Mouse (Mus musculus) midbrain, embryonic 11.5 days (tissue): Measurements from ENCODE around the gene Cep70. TPM values are rescaled to one million over a fixed set of nuclear protein-coding genes. Genes with fewer than 3 reads are reported as not detected.

Experiments used
- ATAC-seq: fragments of 200-750 bp; cut with Nextera tagmentation; 2 replicates; pipeline ENCODE4 v1.8.0; 2017; ENCODE audit warnings: moderate TSS enrichment, moderate library complexity; ENCODE audit not compliant: low FRiP score
- DNase-seq: peaks from one replicate; pipeline ENCODE4 v3.0.0; 2015; ENCODE audit warnings: low spot score; ENCODE audit errors: missing footprints
- H3K27ac ChIP-seq: fragments of 300-500 bp; sonication (generic); 2 replicates; pipeline ENCODE4 v1.5.1; 2014; ENCODE audit warnings: low read depth, low read length
- H3K27me3 ChIP-seq: fragments of 300-500 bp; sonication (generic); 2 replicates; pipeline ENCODE4 v1.6.1; 2014; ENCODE audit warnings: mild to moderate bottlenecking, low read length, moderate library complexity, mixed read lengths; ENCODE audit not compliant: control insufficient read depth, insufficient read depth
- H3K36me3 ChIP-seq: fragments of 300-500 bp; sonication (generic); 2 replicates; pipeline ENCODE4 v1.6.1; 2014; ENCODE audit warnings: mild to moderate bottlenecking, low read length, moderate library complexity, mixed read lengths; ENCODE audit not compliant: control insufficient read depth, insufficient read depth
- H3K4me1 ChIP-seq: fragments of 300-500 bp; sonication (generic); 2 replicates; pipeline ENCODE4 v1.6.1; 2014; ENCODE audit warnings: low read length; ENCODE audit not compliant: control insufficient read depth, insufficient read depth
- H3K4me2 ChIP-seq: fragments of 300-500 bp; sonication (generic); 2 replicates; pipeline ENCODE4 v1.6.1; 2014; ENCODE audit warnings: mild to moderate bottlenecking, moderate library complexity
- H3K4me3 ChIP-seq: fragments of 300-500 bp; sonication (generic); 2 replicates; pipeline ENCODE4 v1.5.1; 2014; ENCODE audit warnings: low read depth, low read length
- H3K9ac ChIP-seq: fragments of 300-500 bp; sonication (generic); 2 replicates; pipeline ENCODE4 v1.6.1; 2014; ENCODE audit warnings: low read length
- H3K9me3 ChIP-seq: fragments of 300-500 bp; sonication (generic); 2 replicates; pipeline ENCODE4 v1.6.1; 2016; ENCODE audit warnings: low read length; ENCODE audit not compliant: control insufficient read depth
- WGBS: fragments of 180-500 bp; shearing (Covaris S2); extraction: QIAGEN DNeasy Blood & Tissue Kit; methylation state at CpG from one replicate; pipeline ENCODE4 v1.1.7; 2014; 5-methylcytosine and 5-hydroxymethylcytosine counted together
- polyA plus RNA-seq: library from polyadenylated mRNA; unstranded; fragments of >200 nt; fragmentation: Nextera tagmentation; extraction: Ambion mirVana; gene quantifications from 2 replicates; pipeline ENCODE4 v1.2.1, GENCODE M21; 2014

Cep70 gene
- polyA plus RNA-seq, 1 experiment from 2014 or later, result 41.9 TPM

DNA sequence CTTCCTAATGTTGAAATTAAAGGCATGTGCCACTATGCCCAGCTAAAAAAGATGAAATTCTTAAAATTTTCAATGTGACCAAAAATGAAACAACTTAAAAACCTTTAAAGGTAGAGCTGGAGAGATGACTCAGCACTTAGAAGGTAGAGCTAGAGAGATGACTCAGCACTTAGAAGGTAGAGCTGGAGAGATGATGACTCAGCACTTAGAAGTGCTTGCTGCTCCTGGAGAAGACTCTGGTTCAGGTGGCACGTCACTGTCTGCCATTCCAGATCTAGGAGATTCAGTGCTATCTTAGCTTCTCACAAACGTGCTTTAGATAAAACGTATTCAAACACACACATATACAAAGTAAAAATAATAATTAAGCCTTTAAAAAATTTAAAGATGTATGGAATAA is 13.7 kb downstream of the Cep70 start:
- Histone ChIP-seq H3K4me3 (no peak overlapping the region), H3K27ac (no peak overlapping the region), H3K4me1 (no peaks in the 10 kb centered on the region), H3K9me3 (no peaks in the 10 kb centered on the region), H3K36me3 (no peaks in the 10 kb centered on the region), H3K9ac (no peak overlapping the region), H3K4me2 (no peak overlapping the region), H3K27me3 (no peaks in the 10 kb centered on the region)
- DNase-seq, result no peak
- WGBS, result 87% methylated on average over 3 of the region's 3 CpGs
- no peak for ATAC-seq

DNA sequence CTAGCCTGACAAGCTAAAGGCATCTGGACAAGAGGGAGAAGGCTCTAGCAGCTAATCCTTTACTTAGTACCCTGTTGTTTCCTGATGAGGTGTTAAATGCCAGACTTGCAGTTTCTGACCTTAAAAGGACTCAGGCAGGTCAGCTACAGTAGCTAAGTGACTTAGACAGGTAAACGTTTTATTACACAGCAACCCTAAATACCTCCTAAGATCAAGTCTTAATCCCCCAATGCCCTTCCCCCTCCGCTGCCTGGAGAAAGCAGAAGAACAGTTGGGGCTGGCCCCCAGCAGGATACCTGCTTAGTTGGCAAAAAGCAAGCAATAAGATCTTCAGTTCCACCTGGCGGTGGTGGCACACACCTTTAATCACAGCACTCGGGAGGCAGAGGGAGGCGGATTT is 15.7 kb downstream of the Cep70 start:
- H3K4me2 ChIP-seq, result no peak overlapping the region
- no peak overlapping the region for H3K9ac ChIP-seq
- H3K4me3 ChIP-seq, result no peak overlapping the region
- H3K9me3 ChIP-seq, result no peaks in the 10 kb centered on the region
- DNase-seq (no peak), ATAC-seq (no peak)
- H3K4me1 ChIP-seq, result no peaks in the 10 kb centered on the region
- no peaks in the 10 kb centered on the region for H3K27me3 ChIP-seq
- 76% methylated on average over 5 of the region's 5 CpGs for WGBS
- no peaks in the 10 kb centered on the region for H3K36me3 ChIP-seq
- H3K27ac ChIP-seq, result no peak overlapping the region

DNA sequence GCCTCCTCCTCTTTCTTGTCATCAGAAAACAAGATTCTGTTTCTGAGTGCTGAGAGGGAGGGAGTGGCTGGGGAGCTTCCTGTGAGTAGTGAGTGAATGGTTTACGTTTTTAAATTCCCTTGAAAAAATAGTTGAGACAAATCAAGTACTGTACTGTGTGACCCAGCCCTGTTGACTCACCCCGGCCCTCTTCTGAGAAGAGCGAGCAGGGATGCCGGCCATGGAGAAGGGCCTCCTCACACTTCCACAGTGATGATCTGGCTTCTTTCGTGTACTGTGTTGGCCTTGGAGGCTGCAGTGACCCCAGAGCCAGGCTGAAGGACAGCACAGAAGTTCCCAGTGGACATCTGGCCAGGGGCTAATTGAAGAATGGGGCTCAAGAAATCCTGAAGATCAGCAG is 61.1 kb downstream of the Cep70 start:
- H3K4me1 ChIP-seq, result no peaks in the 10 kb centered on the region
- no peaks in the 10 kb centered on the region for H3K27me3 ChIP-seq
- ATAC-seq (no peak), DNase-seq (no peak)
- H3K4me3 ChIP-seq, result no peak overlapping the region
- no peak overlapping the region for H3K27ac ChIP-seq
- 86% methylated on average over 5 of the region's 5 CpGs for whole genome bisulfite sequencing
- H3K9ac ChIP-seq, result no peak overlapping the region
- H3K36me3 ChIP-seq, result peaks cover 3% of the 10 kb centered on the region; the same call in 1 of the 2 replicates
- no peaks in the 10 kb centered on the region for H3K9me3 ChIP-seq
- H3K4me2 ChIP-seq, result no peak overlapping the region

DNA sequence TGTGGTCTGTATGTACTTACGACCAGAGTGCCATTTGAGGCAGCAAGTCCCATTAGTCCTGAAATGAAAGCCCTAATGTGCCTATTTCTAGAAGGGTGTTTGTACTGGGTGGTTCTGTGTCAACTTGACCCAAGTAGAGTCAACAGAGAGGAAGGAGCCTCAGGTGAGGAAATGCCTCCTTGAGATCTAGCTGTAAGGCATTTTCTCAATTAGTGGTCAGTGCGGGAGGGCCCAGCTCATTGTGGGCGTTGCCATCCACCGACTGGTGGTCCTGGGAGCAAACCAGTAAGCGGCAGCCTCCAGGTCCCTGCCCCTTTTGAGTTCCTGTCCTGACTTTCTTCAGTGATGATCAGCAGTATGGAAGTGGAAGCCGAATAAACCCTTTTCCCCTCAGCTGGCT is 63.1 kb downstream of the Cep70 start:
- Histone ChIP-seq H3K27ac (no peak overlapping the region), H3K27me3 (no peaks in the 10 kb centered on the region), H3K9me3 (no peaks in the 10 kb centered on the region), H3K9ac (no peak overlapping the region), H3K4me2 (no peak overlapping the region), H3K4me3 (no peak overlapping the region), H3K4me1 (no peaks in the 10 kb centered on the region), H3K36me3 (peaks cover 3% of the 10 kb centered on the region; the same call in 1 of the 2 replicates)
- 84% methylated on average over 6 of the region's 6 CpGs for WGBS
- no peak for ATAC-seq
- no peak for DNase-seq

DNA sequence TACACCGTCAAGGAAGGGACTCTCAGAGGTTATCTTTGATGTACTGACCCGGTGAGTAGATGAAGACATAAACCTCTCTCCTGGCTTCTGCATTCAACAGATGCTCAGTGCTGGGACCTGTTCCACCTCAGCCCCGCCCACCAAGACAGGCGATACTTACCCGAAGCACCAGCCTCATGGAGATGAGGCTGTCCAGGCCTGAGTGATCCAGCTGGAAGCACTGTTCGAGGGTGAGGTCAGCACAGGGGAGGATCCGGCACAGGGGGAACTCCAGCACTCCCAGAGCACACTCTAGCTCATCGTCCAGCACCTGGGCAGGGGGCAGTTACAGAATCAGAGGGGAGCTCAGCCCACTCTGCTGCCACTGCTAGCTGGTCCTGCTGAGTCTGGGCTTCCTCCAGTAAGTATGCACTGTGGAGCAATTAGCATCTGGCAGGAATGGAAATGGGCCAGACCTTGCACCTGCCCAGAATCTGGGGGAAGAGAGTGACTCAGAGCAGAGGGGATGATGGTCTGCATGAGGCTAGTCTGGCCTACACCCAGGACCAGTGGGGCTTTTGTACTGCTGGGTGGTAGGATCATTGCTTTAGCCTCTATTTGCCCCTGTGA is 76.3 kb downstream of the Cep70 start:
- Histone ChIP-seq H3K4me1 (no peaks in the 10 kb centered on the region), H3K9me3 (no peaks in the 10 kb centered on the region), H3K4me2 (no peak overlapping the region), H3K9ac (no peak overlapping the region), H3K27ac (no peak overlapping the region), H3K27me3 (no peaks in the 10 kb centered on the region), H3K36me3 (no peaks in the 10 kb centered on the region), H3K4me3 (no peak overlapping the region)
- no peak for ATAC-seq
- no peak for DNase-seq
- 61% methylated on average over 8 of the region's 8 CpGs for WGBS

DNA sequence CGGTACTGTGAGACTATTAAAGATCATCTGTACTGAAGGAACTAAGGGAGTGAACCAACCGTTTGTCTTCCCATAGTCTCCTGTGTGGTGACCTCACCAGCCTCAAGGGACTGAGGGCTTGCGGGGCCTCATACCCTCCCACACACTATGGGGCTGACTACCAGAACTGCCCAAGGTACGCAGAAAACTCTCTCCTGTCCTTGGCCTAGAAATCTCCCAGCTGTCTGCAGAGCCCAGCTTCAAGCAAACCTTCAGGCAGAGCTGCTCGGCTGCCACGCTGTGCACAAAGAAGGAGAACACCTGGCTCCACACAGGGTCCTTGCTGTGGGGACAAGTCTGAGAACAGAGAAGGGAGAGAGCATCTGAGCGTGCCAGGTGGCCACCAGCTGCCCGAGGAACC is 76.8 kb downstream of the Cep70 start:
- Histone ChIP-seq H3K9me3 (no peaks in the 10 kb centered on the region), H3K4me1 (no peaks in the 10 kb centered on the region), H3K36me3 (no peaks in the 10 kb centered on the region), H3K4me3 (no peak overlapping the region), H3K4me2 (no peak overlapping the region), H3K27ac (no peak overlapping the region), H3K27me3 (no peaks in the 10 kb centered on the region), H3K9ac (no peak overlapping the region)
- ATAC-seq, result no peak
- DNase-seq, result no peak
- WGBS, result 89% methylated on average over 8 of the region's 8 CpGs

DNA sequence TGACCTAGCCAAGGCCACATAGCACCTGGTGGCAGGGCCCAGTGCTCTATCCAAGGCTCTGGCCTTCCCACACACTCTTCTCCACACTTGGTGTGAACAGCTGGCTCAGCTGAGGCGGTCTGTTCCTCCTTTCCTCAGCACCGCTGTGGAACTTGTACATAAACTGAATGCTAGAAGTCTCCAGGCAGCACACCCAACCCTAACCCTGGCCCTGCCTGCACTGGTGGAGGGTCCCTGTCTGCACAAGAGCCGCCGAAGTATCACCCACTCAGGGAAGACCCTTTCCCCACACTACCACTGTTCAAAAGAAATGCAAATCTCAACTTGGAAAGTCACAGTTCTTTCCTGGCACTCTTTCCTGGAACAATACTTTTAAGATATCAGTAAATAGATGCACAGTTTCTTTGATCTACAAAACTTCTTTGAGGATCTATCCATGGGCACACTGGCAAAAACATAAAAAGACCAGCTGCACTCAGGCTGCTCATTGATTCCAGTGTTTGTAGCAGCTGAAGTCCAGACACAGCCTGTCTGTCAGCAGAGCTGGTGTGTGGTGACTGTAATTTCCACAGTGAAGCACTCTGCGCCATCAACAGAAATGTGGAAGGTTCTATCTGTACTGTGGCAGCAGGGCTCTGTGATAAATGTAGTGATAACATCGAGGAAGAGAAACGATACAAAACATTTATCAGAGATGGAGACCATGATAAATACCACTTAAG is 82.2 kb downstream of the Cep70 start:
- ATAC-seq (no peak), DNase-seq (no peak)
- no peaks in the 10 kb centered on the region for H3K36me3 ChIP-seq
- H3K4me1 ChIP-seq, result no peaks in the 10 kb centered on the region
- H3K9ac ChIP-seq, result no peak overlapping the region
- no peak overlapping the region for H3K4me2 ChIP-seq
- H3K27me3 ChIP-seq, result no peaks in the 10 kb centered on the region
- H3K4me3 ChIP-seq, result no peak overlapping the region
- no peak overlapping the region for H3K27ac ChIP-seq
- WGBS, result 91% methylated on average over 7 of the region's 7 CpGs
- no peaks in the 10 kb centered on the region for H3K9me3 ChIP-seq

DNA sequence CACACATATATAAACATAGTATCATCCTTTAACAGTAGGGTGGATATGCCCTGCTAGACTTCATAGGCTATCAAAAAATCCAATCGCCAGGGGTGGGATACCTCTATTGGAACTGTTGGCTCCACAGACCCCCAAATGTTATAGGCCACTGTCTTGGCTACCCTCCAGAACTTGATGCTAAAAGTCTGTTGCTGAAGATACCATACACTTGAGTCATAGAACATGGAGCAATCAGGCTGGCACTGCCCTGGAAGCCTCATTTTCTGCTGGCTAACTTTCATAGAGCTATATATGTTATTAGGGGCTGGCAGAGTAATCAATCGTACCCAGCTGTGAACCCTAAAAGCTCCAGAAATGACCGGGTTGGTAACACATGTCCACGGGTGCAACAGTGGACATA is 82.8 kb downstream of the Cep70 start:
- WGBS, result 89% methylated on average over 4 of the region's 4 CpGs
- H3K27me3 ChIP-seq, result no peaks in the 10 kb centered on the region
- no peaks in the 10 kb centered on the region for H3K36me3 ChIP-seq
- no peak overlapping the region for H3K9ac ChIP-seq
- H3K9me3 ChIP-seq, result no peaks in the 10 kb centered on the region
- H3K27ac ChIP-seq, result no peak overlapping the region
- H3K4me2 ChIP-seq, result no peak overlapping the region
- no peak overlapping the region for H3K4me3 ChIP-seq
- DNase-seq (no peak), ATAC-seq (no peak)
- H3K4me1 ChIP-seq, result no peaks in the 10 kb centered on the region

DNA sequence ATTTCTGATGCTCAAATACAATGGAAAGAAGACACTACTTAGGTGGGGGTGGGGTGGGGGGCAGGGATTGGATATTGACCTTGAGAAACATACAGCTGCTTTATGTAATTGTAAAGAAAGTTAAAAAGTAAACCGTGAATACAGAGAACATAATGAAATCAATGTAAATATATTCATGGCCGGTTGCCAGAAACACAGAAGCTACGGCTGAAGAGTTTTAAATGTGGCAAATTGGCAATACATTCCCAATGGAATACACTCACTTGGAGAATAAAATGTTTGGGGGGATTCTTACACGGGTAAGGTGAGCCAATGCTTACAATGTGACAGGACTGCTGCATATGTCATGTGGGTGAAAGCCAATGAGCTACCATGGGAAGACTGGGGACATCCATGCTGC is 83.7 kb downstream of the Cep70 start:
- no peak overlapping the region for H3K27ac ChIP-seq
- 80% methylated on average over 4 of the region's 4 CpGs for WGBS
- no peak for ATAC-seq

More for the DNA sequence above, 83.7 kb downstream of the Cep70 start:
- Histone ChIP-seq H3K9ac (no peak overlapping the region), H3K4me3 (no peak overlapping the region), H3K4me1 (no peaks in the 10 kb centered on the region), H3K27me3 (no peaks in the 10 kb centered on the region), H3K4me2 (no peak overlapping the region), H3K9me3 (no peaks in the 10 kb centered on the region), H3K36me3 (no peaks in the 10 kb centered on the region)
- DNase-seq, result no peak
